Mouse (Mus musculus) layer of hippocampus, adult 2 months (tissue): Measurements from ENCODE around the gene Sim1. TPM values are rescaled to one million over a fixed set of nuclear protein-coding genes. Genes with fewer than 3 reads are reported as not detected.

Source experiments
- DNase-seq, 2 experiments: peaks; one replicate each; pipeline ENCODE4 v3.0.0; 2022; ENCODE audit warnings: low spot score in 2 of 2
- H3K27ac ChIP-seq: fragments of 200-600 bp; 2 replicates; pipeline ENCODE4 v1.8.1; 2022
- H3K4me3 ChIP-seq: fragments of 200-600 bp; 2 replicates; pipeline ENCODE4 v1.8.1; 2022; ENCODE audit warnings: mild to moderate bottlenecking
- CTCF ChIP-seq: fragments of 200-600 bp; conservative IDR thresholded peaks from 2 replicates; pipeline ENCODE4 v1.8.1; 2022; ENCODE audit warnings: antibody characterized with exemption, mild to moderate bottlenecking, moderate library complexity
- long read RNA-seq, 2 experiments: library from polyadenylated mRNA; stranded (forward); transcript quantifications; one replicate each; pipeline ENCODE4 v2.0.0; 2021; ENCODE audit warnings: borderline mapping rate in 2 of 2
- total RNA-seq, 2 experiments: library from RNA; stranded (reverse); gene quantifications; 2 replicates each; pipeline ENCODE4 v1.2.3; 2021

Sim1 gene
- not detected for total RNA-seq
- long read RNA-seq, experiment 1: 0 reads
- long read RNA-seq, experiment 2: 0 reads

DNA sequence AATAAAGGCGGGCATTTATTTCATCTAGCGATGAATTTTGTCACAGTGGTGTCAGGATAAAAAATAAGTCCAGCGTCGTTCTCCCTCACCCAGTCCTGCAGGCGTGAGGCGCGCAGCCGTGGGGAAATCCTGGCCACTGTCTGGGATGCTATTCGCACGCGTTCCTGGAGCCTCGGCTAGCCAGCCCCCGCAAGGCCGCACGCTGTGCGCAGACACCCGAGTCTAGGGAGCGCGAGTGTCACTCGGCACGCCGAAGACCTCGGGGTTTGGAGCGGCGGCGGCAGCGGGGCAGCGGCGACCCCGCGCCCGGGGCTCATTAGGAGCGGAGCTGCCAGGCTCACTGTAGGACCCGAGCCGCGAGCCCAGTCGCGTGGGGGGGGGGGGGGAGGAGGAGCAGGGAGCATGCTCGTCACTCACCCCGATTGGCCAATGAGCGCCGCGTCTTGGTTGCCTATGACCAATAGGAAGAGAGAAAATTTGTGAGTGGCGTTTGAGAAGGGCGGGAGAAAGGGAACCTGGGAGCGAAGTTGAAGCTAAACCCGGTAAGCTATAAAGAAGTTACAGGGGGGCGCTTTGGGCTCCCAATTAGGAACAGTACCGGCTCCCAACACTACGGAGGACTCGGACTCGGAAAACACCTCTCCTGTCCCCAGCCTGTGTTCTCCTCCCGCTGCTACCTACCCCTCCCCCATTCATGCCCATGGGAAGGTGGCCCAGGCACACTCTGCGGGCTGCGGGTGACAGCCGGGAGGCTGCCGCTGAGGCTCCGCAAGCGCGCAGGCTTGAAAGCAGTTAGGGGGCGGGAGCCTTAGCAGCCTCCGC lies at the start of gene Sim1:
Gene Sim1 (plus strand): TSS at position 585 of the 822 bp plus-strand sequence.
- peak within 1 kb of the TSS; percentile 37 for H3K4me3 ChIP-seq

DNA sequence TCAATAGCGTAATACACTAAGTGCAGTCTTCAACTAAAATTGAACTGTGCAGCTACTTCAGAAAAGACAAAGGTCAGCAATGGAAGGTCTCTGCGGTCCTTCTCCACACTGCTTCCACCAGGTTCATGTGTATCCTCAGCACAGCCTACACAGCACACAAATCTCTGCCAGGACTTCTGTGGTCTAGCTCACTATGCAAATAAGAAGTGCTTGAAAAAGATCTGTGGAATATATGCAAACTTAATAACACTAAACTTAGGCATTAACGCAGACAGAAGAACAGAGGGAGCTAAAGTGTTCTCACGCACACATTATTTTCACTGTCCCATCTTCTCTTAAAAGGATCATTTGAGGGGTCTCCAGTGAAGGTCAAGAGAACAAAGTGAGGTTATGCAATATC lies 26.4 kb upstream of the Sim1 start:
- Histone ChIP-seq H3K4me3 (no peak overlapping the region), H3K27ac (no peak overlapping the region)
- no peak for DNase-seq
- no peak for TF ChIP-seq CTCF

More for the DNA sequence above, at the start of gene Sim1:
- TF ChIP-seq CTCF: no peak
- peak in 1 of 2 experiments; percentile 21 for DNase-seq
- no peak within 1 kb of the TSS for H3K27ac ChIP-seq

DNA sequence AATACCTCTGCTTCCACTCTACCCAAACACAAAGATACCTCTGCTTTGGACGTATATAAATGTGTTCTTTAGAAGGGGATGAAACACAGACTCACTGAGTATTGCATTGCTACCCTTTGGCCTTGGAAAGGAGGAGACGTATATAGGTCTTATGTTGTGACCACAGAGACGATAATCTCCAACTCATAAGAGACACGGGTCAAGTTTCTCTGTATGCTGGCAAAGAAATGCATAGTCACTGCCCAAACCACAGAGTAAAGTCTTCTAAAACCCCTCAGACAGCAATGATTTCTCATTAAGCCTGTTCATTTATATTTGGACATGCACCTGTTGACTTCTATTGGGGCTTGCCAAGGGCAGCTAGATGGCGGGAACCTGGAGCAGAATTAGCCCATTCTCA lies 17.6 kb upstream of the Sim1 start:
- no peak for DNase-seq
- Histone ChIP-seq H3K4me3 (no peak overlapping the region), H3K27ac (no peak overlapping the region)
- no peak for TF ChIP-seq CTCF

DNA sequence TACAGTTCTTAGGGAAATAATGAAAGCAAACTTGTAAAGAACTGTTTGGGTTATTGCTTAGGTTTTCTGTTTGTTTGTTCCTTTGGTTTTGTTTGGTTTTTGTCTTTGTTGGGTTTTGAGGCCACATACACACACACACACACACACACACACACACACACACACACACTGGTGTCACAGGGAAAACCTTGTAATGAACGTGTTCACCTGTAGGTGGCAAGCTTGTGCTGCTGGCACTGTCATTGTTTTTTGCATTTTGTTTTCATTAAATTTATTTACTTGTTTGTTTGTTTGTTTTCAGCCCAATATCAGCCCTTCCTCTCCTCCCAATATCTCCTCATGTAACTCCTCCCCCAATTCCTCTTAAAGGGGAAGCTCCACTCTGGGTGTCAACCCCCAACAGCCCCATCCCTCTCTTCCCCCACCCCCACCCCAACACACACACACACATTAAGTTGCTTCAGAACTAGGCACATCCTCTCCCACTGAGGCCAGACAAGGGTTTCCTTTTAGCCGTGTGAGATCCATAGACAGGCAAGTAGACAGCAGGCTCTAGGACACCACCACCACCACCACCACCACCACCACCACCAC lies 13.0 kb upstream of the Sim1 start:
- no peak overlapping the region for H3K27ac ChIP-seq
- H3K4me3 ChIP-seq: no peak overlapping the region
- DNase-seq: no peak
- peak; percentile 65 for TF ChIP-seq CTCF

DNA sequence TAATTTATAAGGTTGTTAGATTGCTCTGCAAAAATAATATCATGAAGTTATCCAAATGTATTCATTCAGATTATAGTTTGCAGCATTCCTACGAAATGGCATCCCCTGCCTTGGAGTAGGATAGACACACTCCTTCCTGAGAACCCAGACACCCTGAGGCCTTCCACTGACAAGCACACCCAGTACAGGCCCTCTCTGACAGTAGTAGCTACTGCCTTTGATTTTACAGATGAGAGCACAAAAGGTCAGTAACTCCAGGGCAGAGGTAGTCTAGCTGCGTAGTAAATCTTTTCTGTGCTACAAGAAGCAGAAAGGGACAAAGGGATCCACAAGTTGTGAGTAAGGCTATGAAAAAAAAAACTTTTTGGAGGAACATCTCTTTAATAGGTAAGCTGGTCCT lies 12.2 kb upstream of the Sim1 start:
- H3K4me3 ChIP-seq: no peak overlapping the region
- TF ChIP-seq CTCF: no peak
- no peak for DNase-seq

DNA sequence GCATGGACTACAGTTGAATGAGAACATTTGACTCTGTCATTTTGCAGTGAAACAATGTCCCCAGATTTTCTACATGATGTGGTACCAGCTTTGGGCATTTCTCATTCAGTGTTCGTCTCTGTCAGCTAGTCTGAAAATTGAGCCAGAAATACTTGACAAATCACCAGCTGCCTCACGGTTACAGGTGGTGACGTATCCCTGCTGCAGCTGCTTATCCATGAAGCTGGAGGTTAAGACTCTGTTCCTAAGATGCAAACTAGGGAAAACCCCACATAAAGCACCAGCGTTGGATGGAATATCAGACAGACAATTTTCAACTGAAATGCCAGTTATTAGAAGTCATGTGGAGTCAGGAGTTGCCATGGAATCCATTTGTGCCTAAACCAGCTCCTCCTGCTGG lies 8.2 kb upstream of the Sim1 start:
- no peak overlapping the region for H3K27ac ChIP-seq
- no peak overlapping the region for H3K4me3 ChIP-seq
- TF ChIP-seq CTCF: no peak; the same call in 1 of the 2 replicates
- DNase-seq: no peak

More for the DNA sequence above, 12.2 kb upstream of the Sim1 start:
- no peak overlapping the region for H3K27ac ChIP-seq

DNA sequence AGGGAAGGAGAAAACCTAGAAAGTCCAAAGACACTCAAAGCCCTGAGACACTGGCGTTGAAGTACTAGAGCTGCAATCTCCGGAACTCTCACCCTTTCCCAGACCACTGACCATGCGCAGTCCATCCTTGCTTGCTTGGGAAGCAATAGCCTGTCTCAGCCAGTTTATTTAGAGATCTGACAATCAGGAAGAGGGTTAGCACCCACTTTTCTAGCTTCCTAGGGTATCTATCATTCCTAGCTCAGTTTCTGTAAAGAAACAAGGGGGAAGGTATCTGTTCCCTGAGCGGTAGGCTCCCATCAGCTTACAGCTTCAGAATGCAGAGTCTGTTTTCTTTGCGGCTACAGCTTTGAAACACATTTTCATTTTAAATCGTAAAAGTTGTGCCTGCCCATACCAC lies 3.9 kb upstream of the Sim1 start:
- DNase-seq: no peak
- Histone ChIP-seq H3K27ac (no peak overlapping the region), H3K4me3 (no peak overlapping the region)
- no peak for TF ChIP-seq CTCF

DNA sequence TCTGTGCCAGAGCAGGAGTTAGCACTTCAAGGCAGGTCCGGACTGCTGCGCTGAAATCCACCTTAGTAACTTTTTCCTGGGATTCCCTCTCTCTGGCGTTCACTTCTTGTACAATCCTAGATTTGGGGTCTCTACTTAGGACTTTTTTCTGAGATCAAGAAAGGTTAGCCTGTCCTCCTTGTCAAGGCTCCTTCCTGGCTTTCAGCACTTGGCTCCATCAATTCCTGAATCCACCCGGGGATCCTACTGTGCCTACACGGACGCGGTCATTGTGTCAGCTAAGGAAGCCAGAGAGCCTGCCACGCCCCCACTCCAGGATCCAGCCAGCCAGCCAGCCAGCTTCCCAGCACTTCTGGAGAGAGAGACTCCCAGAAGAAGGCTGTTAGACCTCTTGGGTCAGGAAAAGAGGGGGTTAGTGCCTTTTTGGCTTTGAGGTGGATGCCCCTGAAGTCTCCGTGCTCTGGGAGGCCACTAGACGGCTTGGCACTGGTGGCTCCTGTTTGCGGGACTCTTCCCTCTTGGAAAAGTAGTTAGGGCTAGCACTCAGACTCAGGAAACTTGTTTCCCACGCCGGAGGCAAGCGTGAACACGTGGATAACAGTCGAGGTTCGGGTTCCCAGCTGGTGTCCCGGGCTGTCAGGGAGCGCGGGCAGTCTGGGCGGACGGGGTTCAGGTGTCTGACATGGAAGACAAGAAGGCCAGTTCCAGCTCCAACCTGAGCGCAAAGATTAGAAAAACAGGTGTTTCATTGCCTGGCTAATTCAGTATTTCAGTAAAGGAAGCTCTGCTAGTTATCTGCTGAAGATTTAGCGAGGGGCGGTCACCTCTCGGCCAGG lies 2.5 kb upstream of the Sim1 start:
- no peak for TF ChIP-seq CTCF
- no peak for DNase-seq

DNA sequence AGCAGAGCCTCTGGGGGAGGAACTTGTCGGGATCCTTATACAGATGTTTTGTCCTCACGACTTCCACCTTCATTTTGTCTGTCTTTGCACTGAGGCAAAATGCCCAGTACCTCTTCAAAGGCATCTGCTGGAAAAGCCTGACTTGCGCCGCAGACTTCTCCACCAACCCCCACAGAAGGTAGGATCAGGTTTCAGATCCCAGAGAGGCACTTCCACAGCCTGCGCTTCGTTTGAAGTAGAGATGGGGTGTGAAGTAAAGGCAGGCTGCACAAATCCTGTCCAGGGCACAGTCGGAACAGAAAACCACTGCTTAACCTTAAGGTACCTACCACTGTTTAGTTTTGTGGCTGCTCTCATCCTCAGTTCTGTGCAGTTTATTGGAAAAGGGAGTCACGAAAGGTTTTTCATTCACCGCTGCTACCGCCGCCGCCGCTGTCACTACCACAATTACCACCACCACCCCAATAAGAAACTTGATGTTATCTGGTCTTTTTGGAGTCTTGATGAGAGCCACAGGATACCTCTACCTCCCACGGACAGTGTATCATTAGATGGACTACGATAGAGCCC lies 1.7 kb upstream of the Sim1 start:
- no peak overlapping the region for H3K4me3 ChIP-seq
- no peak for DNase-seq
- TF ChIP-seq CTCF: no peak

More for the DNA sequence above, 2.5 kb upstream of the Sim1 start:
- Histone ChIP-seq H3K27ac (no peak overlapping the region), H3K4me3 (no peak overlapping the region)

DNA sequence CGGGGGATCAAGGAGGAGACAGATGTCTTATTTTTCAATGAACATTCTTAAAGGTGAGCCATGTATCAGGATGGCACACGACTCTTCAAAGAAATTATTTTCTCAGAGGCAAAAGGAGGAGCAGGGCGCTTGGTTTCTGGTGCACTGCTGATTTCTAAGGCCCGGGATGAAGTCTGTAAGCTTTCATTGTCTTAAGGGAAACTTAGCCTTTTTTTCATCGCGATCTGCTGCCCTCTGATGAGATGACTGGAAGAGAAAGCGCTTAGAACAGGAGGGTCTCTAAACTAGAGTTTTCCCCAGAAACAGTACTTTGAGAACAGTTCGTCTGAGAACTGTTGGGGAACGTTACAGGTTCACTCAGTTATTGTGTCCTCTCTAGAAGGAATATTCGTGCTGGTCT lies 1.0 kb upstream of the Sim1 start:
- no peak overlapping the region for H3K4me3 ChIP-seq
- no peak for DNase-seq
- no peak overlapping the region for H3K27ac ChIP-seq
- TF ChIP-seq CTCF: no peak

More for the DNA sequence above, 1.7 kb upstream of the Sim1 start:
- H3K27ac ChIP-seq: no peak overlapping the region

DNA sequence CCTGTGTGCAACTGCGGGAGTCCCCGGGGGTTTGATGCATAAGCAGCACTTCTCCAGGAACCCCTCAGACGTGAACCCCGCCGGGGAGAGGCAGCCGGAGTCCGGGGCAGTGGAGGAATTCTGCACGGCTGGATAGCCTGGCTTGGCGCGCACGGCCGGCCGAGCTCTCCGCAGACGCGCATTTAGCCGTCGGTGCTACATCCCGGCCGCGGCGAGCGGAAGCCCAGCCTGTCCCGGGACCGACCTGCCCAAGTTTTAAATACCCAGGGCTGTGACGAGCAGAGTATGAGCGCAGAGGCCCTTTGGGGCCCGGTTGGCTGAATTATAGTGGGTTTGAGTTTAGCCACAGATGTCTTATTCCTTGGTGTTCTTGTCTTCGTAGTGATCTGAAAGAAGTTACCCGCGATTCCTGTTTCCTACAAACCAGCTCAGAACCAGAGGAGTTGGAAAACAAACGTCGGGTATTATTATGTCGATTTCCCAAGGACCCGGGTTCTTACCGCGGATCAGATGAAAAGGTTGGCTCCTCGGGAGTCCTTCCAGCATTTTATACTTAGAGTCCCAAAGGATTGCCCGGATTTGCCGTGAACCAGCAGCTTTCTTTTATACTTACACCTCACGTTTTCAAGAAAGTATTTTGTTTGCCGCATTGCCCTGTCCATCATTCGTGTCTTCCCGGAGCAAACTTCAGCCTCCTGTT lies 687 bp downstream of the Sim1 start:
- H3K4me3 ChIP-seq: no peak overlapping the region
- DNase-seq: no peak
- TF ChIP-seq CTCF: no peak
- H3K27ac ChIP-seq: no peak overlapping the region
